Mouse (Mus musculus): ENCODE measurements at regions not wholly inside any gene's neighbourhood (a gene's known extent, or its start where the extent isn't known, plus 50 kb on each side); places are given as distances from the start of the nearest gene placed in this dataset.

DNA sequence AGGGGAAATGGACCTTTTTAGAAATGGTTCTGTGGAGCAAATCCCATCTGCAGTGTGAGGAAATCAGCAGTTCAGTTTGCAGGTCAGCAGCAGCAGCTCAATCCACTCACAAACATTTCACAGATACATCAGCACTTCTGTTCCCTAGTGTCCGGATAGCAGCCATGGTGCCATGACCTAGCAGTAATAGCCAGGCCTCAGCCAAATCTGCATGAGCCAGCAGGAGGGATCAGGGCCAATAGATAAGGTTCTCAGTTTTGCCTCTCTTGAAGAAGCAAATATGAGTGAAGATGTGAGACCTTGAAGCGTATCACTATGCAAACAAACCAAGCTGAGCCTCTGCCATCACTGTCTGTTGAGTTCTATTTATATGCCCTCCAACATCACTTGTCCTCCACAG lies 380.7 kb upstream of the Chrm3 start:
- no peak for DNase-seq (ENCODE audit: low spot score in 2 of 2)

DNA sequence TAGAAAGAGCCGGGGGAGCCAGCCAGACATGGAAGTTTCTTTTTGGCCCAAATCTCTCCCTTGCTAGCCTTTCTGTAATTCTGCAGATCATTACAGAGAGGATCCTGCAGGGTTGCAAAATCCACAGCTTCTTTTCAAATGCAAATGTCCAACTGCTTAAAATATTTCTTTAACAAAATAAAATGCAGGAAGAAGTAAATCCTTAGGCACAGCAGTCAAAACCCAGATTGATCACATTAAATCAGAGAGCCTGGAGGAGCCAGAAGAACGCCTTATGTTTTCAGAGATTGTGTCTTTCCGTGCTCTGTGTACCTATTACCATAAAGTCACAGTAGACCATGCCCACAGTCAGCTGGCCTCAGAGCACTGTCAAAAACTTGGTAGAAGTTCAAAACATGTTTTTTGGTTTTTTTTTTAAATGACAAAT lies 365.1 kb upstream of the Chrm3 start:
- no peak for DNase-seq (ENCODE audit: low spot score in 2 of 2)

DNA sequence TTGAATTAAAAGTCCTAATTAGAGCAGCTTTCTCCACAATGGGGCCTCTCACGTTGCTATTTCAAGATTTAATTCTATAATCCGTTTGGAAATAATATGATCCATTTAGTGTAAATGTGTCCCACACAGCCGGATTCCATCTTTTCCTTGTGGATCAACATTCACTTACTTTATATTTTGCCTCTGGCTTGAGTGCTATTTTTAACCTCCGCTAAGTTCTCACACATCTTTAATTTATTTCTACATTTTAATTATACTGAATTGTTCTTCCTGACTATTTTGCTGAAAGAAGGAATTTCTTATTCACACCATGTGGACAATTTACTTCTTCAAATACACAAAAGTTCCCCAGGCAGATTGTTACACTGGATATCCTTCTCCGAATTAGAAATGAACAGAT lies 364.7 kb upstream of the Chrm3 start:
- no peak for DNase-seq (ENCODE audit: low spot score in 2 of 2)

DNA sequence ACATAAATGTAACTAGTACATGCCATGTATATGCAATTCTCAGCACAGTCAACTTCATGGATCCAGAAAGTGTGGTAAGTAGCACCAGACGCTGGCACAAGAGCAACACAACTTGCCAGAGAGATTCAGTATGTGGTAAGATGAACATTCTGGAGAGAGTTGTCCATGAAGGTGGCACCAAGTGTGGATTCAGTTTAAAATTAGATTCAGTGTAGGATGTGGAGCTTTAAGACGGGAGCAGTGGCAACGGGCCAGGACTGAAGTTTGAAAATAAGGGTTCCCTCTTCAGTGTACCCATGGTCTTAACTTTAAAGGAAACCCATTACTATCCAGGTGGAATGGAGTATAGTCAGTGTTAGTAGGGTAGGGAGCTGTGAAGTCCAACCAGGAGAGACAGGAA lies 360.0 kb upstream of the Chrm3 start:
- no peak for DNase-seq (ENCODE audit: low spot score in 2 of 2)

DNA sequence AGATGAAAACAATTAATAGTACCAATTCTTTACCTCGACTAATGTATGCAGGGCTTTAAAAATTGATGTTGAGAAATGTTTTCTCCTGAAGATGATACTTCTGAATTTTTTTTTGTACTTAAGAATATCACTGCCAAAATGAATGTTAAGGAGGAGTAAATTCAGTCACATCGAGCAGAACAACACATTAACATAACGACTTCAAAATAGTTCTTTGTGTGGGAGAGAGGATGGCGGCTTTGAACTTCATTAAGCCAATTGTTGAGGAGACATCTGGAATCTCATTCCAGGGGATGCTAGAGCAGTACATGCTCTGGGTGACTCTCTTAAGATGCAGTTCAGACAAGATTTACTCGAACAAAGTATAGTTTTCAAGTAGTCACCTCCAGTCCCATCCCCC lies 350.8 kb upstream of the Chrm3 start:
- DNase-seq (ENCODE audit: low spot score in 2 of 2) = no peak

DNA sequence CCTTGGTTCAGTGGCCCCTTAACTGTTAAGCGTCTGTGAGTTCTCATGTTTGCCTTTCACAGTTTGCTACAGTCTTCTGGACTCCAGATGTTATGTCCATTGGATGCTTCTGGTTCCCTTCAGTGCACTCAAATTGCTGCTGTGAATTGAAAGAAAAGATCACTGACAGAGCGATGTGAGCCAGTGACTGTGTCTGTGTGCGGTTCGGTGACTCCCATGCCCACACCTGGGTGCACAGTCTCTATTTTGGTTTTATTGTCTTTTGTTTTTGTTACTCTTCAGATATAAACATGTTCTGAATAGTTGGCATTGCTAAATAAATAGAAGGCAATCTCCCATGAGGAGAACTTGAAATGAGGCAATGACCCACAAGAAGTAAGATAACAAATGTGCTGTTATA lies 350.3 kb upstream of the Chrm3 start:
- DNase-seq (ENCODE audit: low spot score in 2 of 2) = no peak

DNA sequence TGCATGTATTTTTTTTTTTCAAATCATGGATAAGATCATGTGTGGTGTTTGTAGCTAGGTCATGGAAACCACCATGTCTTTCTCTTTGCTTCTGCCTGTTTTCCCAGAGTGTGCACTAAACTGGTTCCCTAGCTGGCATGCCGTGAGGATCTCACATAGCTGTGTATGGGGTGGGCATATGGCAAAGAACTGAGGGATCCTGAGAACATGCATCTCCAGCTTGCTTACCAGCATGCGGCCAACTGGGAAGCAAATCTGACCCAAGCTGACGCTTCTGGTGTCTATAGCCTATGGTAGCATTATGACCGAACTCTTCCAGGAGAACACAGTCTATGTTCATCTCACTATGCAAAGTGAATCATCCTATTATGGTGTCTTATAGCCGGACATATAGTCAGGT lies 336.5 kb upstream of the Chrm3 start:
- DNase-seq (ENCODE audit: low spot score in 2 of 2) = no peak

DNA sequence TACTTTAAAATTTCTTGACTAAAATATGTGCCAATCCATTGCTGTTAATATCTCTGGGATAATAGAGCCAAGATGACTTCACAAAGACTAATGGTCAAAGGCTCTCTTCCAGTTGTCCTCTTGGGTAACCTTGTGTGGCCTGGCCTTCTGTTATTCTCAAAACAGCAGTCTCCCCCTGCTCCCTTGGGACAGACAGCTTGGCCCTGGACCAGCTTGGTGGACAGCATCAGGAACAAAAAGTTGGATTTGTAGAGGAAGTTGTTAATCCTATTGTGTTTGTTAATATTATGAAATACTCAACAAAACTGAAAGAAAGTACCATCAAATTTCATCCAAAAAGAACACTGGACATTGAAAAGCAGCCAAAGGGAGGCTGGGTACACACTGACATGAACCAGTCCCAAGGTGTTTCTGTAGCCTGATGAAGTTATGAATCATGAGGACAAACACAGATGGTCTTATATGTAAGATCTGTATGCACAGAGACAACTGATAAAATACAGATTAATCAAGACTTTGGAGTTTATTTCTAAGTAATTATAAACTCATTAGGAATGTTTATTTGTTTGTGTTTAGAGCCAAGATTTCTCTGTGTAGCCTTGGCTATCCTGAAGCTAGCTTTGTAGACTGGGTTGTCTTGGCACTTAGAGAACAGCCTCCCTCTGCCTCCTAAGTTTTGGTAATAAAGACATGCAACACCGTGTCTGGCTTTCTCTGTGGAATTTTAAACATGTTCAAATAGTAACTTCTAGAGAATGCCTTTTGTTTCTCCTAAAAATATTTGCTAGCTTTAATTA lies 335.7 kb upstream of the Chrm3 start:
- no peak for DNase-seq (ENCODE audit: low spot score in 2 of 2)

DNA sequence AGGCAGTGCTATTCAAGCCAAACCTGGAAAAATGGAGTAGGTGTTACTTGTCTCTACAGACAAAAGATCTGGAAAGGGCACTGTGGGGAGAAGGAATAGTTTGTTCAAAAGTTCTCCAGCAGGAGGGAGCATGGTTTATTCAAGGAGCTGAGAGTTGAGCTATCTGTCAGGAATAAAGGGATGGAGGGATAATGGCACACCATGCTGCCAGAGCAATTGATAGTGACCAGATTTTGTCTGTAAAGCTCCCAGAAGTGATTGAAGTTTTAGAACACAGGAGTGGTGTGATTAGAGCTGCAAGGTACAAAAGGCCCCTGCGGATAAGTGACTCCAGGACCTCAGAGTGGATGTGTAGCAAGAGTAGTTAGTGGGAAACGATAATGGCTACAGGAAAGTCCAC lies 330.7 kb upstream of the Chrm3 start:
- DNase-seq (ENCODE audit: low spot score in 2 of 2) = no peak

DNA sequence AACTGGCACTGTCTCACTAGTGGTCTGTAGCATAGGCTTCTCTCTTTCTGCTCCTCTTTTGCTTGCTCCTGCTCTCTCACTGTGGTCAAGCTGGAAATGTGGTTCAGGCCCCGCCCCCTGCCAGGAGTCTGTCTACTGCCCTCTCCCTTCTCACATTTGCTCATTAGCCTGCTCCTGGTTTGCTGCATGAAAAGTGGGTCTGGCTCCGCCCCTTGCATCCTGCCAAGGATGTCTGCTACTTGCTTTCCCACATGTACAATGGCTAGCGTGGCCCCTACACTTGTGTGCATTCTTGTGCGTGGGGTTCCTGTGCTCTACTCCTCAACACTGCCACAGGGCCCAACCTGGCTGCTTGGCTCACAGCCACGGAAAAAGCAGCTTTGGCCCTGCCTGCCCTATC lies 326.7 kb upstream of the Chrm3 start:
- no peak for DNase-seq (ENCODE audit: low spot score in 2 of 2)

DNA sequence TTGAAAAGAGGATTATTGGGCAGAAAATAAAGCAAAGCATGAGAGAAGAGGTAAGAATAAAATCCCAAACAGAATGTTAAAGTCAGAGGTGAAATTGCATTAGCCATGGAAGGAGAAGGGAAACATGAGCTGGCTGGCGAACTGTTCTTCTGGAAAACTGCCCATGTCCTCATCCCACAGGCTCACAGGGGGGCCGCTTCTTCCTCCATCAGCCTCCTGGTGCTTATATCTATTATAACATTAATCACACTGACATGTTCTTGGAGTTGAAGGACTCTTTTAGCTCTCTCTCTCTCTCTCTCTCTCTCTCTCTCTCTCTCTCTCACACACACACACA lies 293.4 kb upstream of the Chrm3 start:
- no peak for DNase-seq (ENCODE audit: low spot score in 2 of 2)

DNA sequence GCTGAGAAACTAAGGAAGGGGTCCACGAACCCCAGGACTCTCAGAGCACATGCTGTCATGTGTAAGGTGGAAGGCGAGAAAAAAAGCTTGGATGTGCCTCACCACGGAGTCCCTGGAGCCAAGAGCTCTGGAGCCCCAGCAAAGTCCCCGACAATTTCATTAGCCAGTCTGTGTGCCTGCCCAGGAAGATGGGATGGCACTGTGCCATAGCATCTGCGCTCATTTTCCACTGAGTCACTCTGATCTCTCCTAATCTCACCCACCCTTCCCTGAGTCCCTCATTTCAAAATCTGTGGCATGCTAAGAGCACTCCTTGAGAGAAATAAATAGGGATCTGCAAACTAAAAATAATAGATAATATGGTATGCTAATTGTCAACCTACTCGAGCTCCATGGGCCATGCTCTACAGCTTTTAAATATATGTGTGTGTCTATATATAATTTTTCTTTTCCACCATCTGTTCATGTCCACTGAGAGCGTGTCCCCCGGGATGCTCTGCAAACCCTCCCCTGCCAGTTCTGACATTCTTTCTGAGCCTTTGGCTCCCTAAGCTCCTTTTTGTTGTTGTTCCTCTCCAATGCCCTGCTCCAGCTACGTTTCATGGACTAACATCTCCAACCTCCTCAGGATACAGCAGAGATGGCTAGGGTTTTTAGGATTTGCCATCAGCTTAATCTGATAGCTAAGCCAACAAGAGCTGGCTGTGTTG lies 292.9 kb upstream of the Chrm3 start:
- peak; percentile 21 to 52 for DNase-seq (ENCODE audit: low spot score in 2 of 2)

DNA sequence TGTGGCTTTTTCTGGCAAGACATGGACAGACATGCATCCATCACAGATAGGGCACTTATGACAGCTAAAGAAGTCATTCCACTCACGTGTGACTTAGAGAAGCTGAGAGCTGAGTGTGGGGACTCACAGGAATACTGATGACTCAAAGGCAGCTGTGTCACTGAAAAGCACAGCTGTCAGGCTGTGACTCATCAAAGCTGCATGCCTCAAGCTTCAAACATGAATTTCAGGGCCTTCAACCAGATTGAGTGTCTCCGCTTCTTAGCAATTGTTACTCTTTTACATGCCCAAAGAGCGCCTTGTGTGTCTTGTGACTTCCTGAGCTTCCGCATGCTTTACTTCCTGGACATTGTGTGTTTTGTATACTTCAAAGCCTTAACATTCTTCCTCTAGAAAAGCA lies 276.2 kb upstream of the Chrm3 start:
- no peak for DNase-seq (ENCODE audit: low spot score in 2 of 2)

DNA sequence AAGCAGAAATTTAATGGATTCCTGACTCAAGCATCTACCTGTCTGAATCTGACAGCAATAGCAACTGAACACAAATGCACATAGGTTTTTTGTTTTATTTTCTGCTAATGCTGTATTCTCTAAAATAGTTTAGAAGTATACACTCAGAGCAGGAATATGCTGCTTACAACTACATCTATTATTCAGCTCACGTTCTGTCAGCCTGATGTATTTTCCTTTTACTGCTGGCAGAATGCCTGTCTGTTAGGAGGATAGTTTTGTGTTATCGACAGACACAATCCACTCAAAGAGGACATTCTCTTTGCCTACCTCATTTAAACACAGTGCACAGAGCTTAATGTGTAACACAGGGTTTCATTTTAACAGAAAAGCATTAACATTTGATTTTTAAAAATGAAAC lies 269.8 kb upstream of the Chrm3 start:
- no peak for DNase-seq (ENCODE audit: low spot score in 2 of 2)

DNA sequence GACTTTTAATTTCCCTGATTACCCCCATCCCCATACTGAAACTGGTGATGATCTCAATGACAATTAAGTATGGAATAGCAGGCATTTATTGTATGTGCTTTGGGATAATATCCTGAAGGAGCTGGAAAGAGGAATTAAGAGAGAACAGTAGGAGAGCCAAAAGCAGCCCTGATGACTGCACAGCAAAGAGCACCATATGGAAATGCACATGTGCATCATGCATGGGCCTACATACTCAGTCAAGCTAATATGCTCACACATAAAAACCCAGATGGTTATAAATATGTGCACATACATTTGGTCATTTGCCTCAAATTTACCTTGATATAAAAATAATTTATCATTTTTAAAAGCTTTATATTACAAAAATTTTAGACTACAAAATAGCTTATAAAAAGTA lies 259.0 kb upstream of the Chrm3 start:
- DNase-seq (ENCODE audit: low spot score in 2 of 2) = no peak

DNA sequence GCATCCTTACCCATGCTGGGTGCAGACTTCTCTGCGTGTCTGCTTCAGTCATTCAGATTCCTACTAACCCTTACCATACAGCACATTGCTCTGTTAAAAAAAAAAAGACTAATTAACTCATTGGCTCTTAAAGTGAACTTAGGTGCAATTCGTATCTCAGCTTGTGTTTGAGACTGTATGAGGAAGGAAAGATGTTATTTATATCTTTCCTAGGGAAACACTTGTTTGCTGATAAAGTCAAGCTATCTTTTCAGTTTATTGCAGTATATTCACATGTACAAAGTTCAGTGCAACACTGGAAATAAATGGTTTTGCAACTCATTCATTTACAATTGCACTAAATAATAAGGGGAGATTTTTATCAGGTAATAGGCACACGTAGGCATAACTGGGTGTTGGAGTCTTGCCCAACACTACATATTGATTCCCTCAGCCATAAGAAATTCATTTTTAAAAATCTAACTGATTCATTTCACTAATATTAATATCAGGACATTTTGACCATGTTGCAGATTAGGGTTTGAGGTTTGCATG lies 257.8 kb upstream of the Chrm3 start:
- DNase-seq (ENCODE audit: low spot score in 2 of 2) = no peak

DNA sequence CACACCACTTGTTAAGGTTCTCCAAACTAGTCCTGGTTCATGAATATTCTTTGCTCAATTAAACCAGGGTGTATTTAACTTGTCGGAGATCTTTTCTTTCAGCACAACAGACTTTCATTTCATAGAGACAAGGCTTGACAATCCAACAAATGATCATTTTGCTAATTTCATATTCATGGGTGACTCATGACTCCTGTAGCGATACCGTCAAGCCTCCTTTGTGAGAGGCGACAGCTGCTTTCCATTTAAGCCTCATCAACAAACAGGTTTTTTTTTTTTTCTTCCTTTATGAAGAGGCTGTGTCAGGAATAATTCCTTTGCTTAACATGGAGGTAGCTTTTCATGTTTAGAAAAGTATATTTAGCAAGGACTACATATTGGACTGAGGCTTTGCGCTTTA lies 214.3 kb upstream of the Chrm3 start:
- no peak for DNase-seq (ENCODE audit: low spot score in 2 of 2)

DNA sequence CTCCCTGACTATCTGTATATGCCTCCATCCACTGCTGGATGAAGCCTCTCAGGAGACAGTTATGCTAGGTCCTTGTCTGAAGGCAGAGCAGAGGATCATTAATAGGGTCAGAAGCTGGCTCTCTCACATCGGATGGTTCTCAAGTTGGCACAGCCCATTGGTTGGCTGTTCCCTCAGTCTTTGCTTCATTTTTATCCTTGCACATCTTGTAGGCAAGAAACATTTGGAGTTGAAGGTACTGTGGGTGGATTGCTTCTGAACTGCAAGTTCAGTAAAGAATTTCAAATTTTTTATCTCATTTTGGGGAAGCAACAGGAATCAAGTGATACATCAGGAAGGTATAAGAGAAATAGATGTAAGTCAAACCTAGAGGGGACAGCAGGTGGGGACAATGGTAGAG lies 206.2 kb upstream of the Chrm3 start:
- DNase-seq (ENCODE audit: low spot score in 2 of 2) = no peak

DNA sequence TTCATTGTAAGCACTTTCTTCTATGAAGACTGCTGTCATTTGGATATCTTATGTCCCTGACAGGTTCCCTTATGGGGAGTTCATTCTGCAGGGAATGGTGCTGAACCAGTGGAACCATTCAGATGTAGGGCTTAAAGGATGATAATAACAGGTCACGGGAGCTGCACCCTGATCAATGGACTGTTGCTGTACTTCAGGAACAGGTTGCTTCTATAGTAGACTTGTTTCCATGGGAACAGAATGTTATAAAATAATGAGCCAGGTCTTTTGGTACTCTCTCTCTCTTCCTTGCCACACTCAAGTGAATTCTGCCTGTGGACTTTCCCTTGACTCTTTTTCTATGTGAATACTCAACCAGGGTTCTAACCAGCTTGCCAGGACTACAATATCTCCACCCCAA lies 196.9 kb upstream of the Chrm3 start:
- DNase-seq (ENCODE audit: low spot score in 2 of 2) = no peak

DNA sequence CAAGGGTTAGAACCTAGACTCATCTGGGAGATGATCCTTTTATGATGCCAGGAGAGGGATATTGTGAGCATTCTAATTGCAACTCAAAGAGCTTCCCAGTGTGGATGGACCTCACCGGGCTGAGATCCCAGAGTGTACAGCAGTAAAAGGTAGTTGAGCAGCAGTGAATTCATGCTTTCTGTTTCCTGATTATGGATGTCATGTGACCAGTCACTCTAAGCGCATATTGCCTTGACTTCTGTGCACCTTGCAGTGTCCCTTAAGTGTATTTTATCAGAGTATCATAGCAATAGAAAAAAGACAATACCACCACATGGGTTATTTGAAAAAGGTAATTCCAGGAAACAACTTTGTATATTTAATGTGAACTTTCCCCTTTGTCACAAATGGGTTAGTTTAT lies 193.9 kb upstream of the Chrm3 start:
- no peak for DNase-seq (ENCODE audit: low spot score in 2 of 2)

DNA sequence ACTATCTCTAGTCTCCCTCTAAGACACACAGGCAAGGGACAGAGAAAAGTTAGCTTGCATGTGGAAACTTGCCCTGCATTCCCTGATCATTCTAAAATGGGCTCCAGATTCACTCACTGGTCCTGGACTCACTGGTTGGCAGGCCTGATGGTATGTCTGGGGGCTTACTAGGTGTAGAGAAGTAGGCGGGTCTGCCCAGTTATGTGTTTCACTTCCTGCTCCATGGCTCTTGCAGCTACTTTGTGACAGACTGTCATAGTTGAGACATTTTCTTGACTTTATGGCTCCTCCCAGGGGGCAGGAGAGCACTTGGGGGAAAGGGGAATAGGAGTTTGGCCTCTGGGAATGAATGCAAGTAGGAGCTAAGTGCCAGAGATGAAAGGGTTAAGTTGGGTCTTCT lies 182.1 kb upstream of the Chrm3 start:
- DNase-seq (ENCODE audit: low spot score in 2 of 2) = no peak

DNA sequence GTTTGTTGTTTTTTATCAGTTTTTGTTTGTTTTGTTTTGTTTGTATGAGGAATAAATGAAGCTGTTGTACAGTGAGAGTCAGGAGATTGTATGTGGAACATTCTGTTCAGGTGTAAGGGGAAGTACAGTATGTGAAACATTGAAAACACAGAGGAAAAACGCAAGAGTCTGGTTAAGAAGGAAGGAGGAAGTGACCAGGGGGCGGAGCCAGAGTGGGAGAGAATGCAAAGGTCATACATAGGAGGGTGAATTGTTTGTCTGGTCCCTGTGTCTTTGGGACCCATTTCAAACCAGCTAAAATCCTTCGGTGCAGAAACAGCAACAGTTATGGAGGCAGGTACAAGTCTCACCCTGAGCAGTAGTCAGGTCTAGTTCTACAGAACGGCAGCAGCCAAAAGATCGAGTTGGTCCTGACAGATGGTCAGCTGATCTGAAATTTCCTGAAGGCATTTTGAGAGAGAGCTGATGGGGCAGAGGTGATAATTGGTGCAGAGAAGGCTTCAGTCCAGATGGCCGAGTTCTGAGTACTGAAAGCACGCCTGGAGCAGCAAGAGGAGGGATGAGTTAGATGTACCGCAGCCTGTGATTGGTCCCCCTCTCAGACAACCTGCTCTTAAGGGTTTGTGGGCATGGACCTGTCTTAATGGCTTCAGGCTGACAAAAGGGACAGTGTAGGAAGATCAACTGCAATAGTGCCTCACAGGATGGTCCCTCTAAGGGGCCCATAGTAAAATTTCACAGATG lies 179.7 kb upstream of the Chrm3 start:
- DNase-seq (ENCODE audit: low spot score in 2 of 2) = no peak

Data from layer of hippocampus, postnatal 10 days (tissue).